Mouse (Mus musculus) neutrophil, adult 5-6 weeks (primary cell): ENCODE measurements around the gene Gm5089. TPM values are rescaled to one million over a fixed set of nuclear protein-coding genes. Genes with fewer than 3 reads are reported as not detected.

Experiments
- ATAC-seq: fragments of 151-379, 151-347 bp; 2 replicates; pipeline ENCODE4 v1.8.0; 2017; ENCODE audit warnings: mild to moderate bottlenecking, moderate TSS enrichment; ENCODE audit not compliant: insufficient number of reproducible peaks, poor library complexity, low FRiP score, severe bottlenecking; ENCODE audit errors: extremely low read depth
- total RNA-seq: library from RNA; stranded (forward); fragments of 200-1000 nt; gene quantifications from 2 replicates; pipeline ENCODE4 v1.2.3, GENCODE M21; 2017

The Gm5089 gene
- total RNA-seq, 1 experiment from 2014 or later = not detected

- no peak for ATAC-seq
Observed at GRCm38 (mm10) chr14:122479461-122480109, 28.7 kb upstream of the Gm5089 start.

DNA sequence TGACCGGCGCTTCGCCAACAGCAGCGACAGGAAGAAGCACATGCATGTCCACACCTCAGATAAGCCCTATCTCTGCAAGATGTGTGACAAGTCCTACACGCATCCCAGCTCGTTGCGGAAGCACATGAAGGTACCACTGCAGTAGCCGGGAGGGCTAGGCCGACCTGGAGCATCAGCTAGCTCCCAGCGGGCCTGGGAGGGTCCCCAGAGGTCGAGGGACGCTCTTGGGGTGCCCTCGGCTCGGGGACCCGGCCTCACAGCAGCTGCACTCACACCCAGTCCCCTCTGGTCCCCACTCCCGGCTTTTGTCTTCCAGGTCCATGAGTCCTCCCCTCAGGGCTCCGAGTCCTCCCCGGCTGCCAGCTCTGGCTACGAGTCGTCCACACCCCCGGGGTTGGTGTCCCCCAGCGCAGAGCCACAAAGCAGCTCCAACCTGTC is 27.7 kb upstream of the Gm5089 start:
- ATAC-seq = no peak

- ATAC-seq = no peak
Observed at GRCm38 (mm10) chr14:122477971-122478573, 27.2 kb upstream of the Gm5089 start.

DNA sequence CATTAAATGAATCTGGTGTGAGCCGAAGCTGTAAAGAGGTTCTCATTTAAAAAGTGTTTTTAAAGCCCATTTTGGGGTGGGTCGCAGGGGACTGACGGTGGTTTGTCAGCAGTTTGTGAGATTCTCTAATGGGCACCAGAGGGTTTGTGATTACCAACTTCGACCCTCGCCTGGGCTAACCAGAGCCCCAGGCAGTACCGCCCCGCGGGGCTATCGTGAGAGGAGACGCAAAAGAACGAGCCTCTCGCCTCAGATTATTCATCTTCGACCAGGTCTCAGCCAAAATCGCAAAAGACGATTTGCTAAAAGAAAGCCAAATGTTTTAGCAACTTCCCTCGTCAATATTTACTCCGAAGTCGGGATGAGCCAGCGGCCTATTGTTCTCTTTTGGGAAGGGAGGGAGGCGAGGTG is 26.4 kb upstream of the Gm5089 start:
- ATAC-seq = no peak

DNA sequence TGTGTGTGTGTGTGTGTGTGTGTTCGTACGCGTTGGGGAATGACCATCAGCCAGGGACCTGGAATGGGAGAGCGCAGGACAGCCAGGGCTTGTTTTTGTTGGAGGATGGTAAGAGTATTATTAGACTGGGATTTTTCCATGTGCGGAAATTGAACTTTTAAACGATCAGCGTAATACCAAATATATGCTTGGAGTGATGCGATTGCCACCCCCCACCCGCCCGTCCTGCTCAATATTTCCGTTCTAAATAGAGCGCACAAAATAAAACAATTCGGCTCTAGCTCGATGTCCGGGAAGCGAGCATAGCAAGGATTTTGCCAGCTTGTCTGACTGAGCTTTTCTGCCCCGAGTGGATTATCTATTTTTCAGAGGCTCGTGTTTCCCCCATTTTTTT is 25.9 kb upstream of the Gm5089 start:
- no peak for ATAC-seq

- ATAC-seq = no peak
Observed at GRCm38 (mm10) chr14:122476041-122476821, 25.3 kb upstream of the Gm5089 start.

GRCm38 (mm10) chr14:122475557-122476040 is 24.7 kb upstream of the Gm5089 start:
- no peak for ATAC-seq

DNA sequence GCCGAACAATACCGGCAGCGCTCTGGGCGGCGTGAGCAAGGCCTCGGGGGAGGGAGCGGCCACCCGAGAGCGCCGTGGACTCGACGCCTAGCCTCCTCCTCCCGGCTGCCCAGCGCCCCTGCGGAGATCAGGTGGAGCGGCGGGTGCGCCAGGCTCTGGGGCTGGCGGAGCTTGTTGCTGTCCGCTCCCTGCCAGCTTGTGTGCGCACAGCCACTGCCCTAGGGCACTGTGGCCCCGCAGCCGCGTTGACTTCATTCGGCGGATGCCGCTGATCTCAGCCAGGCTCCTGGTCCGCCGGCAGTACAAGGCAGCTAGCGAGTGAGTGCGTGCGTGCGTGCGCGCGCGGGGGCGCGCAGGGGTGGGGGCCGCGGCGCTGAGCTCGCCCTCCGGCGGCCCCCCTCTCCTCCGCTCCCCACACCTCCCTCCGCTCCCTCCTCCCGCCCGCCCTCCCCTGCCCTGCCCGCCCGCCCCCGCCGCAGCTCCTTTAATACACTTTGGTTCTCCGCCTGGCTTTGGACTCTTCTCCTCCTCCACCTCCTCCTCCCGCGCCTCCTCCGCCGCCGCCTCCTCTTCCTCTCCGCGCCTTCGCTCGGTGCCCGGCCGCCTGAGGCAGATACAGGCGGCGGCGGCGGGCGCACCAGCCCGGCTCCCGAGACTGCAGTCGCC is 24.1 kb upstream of the Gm5089 start, which contains the start of gene Zic2:
Gene Zic2, plus strand, starts transcription at position 545 of the 666 bp plus-strand sequence.
- no peak for ATAC-seq

- no peak for ATAC-seq
Observed at GRCm38 (mm10) chr14:122474041-122474890, 23.4 kb upstream of the Gm5089 start.

GRCm38 (mm10) chr14:122473211-122473751 is 22.4 kb upstream of the Gm5089 start:
- ATAC-seq = no peak

DNA sequence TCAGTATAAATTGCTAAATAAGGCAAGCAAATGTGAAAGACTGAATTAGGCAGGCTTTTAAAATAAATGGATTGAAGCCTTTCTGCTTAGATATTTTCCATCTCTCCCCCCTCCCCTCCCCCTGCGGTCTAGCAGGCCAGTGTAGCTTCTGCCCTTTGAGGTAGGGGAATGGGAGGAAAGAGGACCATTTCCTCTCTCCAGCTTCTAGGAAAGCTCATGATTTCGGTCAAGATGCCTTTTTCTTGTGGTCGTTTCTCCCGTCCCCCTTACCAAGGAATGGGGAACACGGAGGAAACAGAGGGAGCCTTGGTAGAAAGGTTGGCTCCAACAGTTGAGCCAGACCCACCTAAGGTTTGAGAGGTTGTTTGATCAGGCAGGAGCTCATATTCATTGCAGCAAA is 21.7 kb upstream of the Gm5089 start:
- ATAC-seq = no peak

DNA sequence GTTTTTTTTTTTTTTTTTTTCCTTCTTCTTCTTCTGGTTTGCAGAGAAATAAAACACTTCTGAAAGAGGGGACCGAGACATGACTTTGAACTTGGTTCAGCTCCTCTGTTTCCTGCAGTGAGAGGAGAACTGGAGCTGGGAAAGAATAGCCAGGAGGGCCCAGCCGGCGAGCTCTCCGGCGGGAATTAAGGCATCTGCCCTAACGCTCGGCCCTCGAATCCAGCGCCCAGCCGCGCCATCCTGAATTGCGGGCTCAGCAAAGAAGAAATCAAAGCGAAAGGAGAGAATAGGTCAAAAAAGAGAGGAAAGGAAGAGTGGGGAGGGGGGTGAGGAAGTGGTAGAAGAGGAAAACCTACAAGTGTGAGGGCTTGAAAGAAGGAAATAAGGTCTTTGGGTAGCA is 21.2 kb upstream of the Gm5089 start:
- no peak for ATAC-seq

DNA sequence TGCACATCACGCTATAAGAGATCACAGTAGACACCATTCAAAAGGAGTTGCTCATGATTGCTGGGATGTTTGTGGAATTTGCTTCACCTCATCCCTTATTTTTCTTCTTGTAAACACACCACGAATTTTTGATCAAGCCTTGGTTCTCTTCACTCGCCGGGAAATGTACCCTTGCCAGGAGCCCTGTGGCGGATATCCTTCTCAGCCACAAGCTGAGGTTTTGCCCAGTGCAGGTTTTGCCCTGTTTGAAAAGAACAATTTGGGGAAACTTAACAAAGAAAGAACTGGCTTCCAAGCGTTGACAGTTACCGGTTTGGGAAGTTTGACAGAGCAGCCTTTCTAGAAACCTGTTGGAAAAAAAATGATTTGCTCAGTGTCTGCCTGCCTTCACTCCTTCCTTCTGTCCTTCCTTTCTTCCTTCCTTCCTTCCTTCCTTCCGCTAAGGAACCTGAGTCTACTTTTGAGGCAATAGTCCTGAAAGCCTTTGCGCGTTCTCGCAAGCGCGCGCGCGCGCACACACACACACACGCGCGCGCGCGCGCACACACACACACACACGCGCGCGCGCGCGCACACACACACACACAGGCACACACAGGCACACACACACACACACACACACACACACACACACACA is 20.7 kb upstream of the Gm5089 start:
- ATAC-seq = no peak

DNA sequence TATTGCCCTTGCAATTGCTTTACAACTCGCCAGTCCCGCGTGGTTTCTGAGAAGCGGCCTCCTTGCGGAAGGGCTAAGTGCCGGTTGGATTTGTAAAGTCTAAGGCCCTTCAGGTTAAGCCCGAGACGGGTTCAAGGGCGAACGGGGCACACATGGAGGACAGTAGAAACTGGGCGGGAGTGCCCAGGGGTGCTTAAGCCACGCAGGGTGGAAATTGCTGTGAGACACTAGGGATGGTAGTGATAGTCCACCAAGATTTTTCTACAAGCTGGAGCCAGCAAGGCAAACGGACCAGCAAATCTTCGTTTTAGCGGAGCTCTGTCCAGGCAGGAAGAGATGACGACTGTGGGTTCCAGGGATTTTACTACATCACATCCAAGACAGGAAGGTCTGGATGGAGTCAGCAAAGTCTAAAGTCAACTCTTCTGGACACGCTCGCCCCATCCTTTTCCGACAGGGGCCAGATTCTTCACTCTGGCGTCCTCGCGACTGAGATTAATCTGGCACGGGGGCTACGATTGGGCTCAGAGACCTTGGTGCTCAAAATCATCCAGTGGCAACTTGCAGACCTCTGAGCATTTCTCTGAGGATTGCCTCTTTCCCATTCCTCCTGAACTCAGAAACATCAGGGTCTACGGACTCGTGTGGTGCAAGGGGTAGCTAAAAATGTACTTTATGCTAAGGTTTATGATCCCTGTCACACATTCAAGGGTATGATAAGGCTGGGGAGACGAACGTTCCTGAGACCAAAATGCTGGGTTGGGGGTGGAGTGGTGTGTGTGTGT is 18.2 kb upstream of the Gm5089 start:
- ATAC-seq = no peak

GRCm38 (mm10) chr14:122467926-122468841 is 17.3 kb upstream of the Gm5089 start:
- no peak for ATAC-seq

DNA sequence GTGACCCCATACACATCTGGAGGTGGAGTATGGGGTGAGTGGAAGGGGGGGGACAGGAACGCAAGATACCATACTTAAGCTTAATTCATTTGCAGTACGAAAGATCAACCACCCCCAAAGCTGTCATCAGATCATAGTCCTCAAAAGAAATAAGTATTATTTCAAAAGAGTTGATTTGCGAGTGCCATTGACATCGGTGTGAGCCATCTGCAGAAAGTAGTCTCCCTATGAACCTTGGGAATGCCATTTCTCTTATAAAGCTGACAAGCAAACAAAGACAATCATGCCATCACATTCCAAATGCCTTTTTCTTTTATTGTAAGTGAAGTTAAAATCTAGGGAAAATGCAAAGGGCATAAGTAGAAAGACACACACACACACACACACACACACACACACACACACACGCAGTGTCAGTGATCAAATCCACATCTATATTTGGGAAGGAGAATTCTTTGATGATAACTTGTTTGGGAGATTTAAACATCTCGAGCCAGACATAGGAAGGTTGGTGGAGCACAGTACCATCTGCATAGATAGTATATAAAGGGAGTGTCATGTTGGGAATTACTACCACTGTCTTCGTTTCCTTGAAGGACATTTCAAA is 15.9 kb upstream of the Gm5089 start:
- no peak for ATAC-seq
